Mouse (Mus musculus): ENCODE measurements around the gene Ephx3.
"Not testable (repeated sequence)": the region's sequence is repeated elsewhere in the genome, so short reads cannot be mapped to it uniquely, and the experiment has no call there.

Ephx3 gene

GRCm38 (mm10) chr17:32188863-32189636, at the start of gene Ephx3:
Ephx3 (minus strand) TSS chr17:32189549.
- peak; percentile 45 for DNase-seq (ENCODE audit: low read depth, low spot score)

- no peak for DNase-seq (ENCODE audit: low read depth, low spot score)
These were observed 49.2 kb upstream of the Ephx3 start for GRCm38 (mm10) chr17:32238589-32238988.

GRCm38 (mm10) chr17:32235534-32236191, 46.3 kb upstream of the Ephx3 start:
- no peak for DNase-seq (ENCODE audit: low read depth, low spot score)

GRCm38 (mm10) chr17:32233174-32233573, 43.8 kb upstream of the Ephx3 start:
- no peak for DNase-seq (ENCODE audit: low read depth, low spot score)

GRCm38 (mm10) chr17:32229256-32229655, 39.9 kb upstream of the Ephx3 start:
- no peak for DNase-seq (ENCODE audit: low read depth, low spot score)

GRCm38 (mm10) chr17:32220873-32221272, 31.5 kb upstream of the Ephx3 start:
- peak; percentile 26 for DNase-seq (ENCODE audit: low read depth, low spot score)

GRCm38 (mm10) chr17:32215587-32215986, 26.2 kb upstream of the Ephx3 start:
- peak; percentile 50 for DNase-seq (ENCODE audit: low read depth, low spot score)

GRCm38 (mm10) chr17:32211554-32211953, 22.2 kb upstream of the Ephx3 start:
- DNase-seq (ENCODE audit: low read depth, low spot score): not testable (repeated sequence)

GRCm38 (mm10) chr17:32209752-32210151, 20.4 kb upstream of the Ephx3 start:
- peak; percentile 41 for DNase-seq (ENCODE audit: low read depth, low spot score)

- DNase-seq (ENCODE audit: low read depth, low spot score): no peak
These were observed 19.8 kb upstream of the Ephx3 start for GRCm38 (mm10) chr17:32209144-32209543.

GRCm38 (mm10) chr17:32207586-32208245, 18.4 kb upstream of the Ephx3 start:
- DNase-seq (ENCODE audit: low read depth, low spot score): no peak

GRCm38 (mm10) chr17:32205345-32205744, 16.0 kb upstream of the Ephx3 start:
- DNase-seq (ENCODE audit: low read depth, low spot score): no peak

GRCm38 (mm10) chr17:32202972-32203371, 13.6 kb upstream of the Ephx3 start:
- no peak for DNase-seq (ENCODE audit: low read depth, low spot score)

- no peak for DNase-seq (ENCODE audit: low read depth, low spot score)
These were observed 11.7 kb upstream of the Ephx3 start for GRCm38 (mm10) chr17:32201086-32201485.

- no peak for DNase-seq (ENCODE audit: low read depth, low spot score)
These were observed 10.4 kb upstream of the Ephx3 start for GRCm38 (mm10) chr17:32199796-32200195.

- DNase-seq (ENCODE audit: low read depth, low spot score): no peak
These were observed 7.8 kb upstream of the Ephx3 start for GRCm38 (mm10) chr17:32197156-32197555.

- no peak for DNase-seq (ENCODE audit: low read depth, low spot score)
These were observed 6.4 kb upstream of the Ephx3 start for GRCm38 (mm10) chr17:32195725-32196124.

GRCm38 (mm10) chr17:32193010-32193409, 3.7 kb upstream of the Ephx3 start:
- DNase-seq (ENCODE audit: low read depth, low spot score): peak; percentile 52

GRCm38 (mm10) chr17:32189850-32190249, 501 bp upstream of the Ephx3 start:
- peak; percentile 90 for DNase-seq (ENCODE audit: low read depth, low spot score)

- DNase-seq (ENCODE audit: low read depth, low spot score): no peak
These were observed 6.3 kb downstream of the Ephx3 start for GRCm38 (mm10) chr17:32183017-32183416.

- DNase-seq (ENCODE audit: low read depth, low spot score): no peak
These were observed 9.5 kb downstream of the Ephx3 start for GRCm38 (mm10) chr17:32179621-32180491.

- DNase-seq (ENCODE audit: low read depth, low spot score): no peak
These were observed 12.4 kb downstream of the Ephx3 start for GRCm38 (mm10) chr17:32176919-32177318.
